Mouse (Mus musculus) G1E (cell line): ENCODE data around the gene Fcmr.

Experiments
- CTCF ChIP-seq: IDR thresholded peaks from 2 replicates; pipeline ENCODE4 v1.5.1; 2012; ENCODE audit warnings: low read depth, low read length, inconsistent platforms, mixed read lengths
- GATA1 ChIP-seq: IDR thresholded peaks from 2 replicates; pipeline ENCODE4 v1.6.1; 2012; ENCODE audit warnings: borderline replicate concordance, low read length, inconsistent platforms, mixed read lengths
- POLR2AphosphoS5 ChIP-seq: IDR thresholded peaks from 2 replicates; pipeline ENCODE4 v1.6.1; 2012; ENCODE audit warnings: low read depth, low read length, inconsistent platforms; ENCODE audit not compliant: insufficient replicate concordance
- TAL1 ChIP-seq: conservative IDR thresholded peaks from 2 replicates; pipeline ENCODE4 v1.6.1; 2012; ENCODE audit warnings: low read depth, low read length, inconsistent platforms, mixed read lengths

DNA sequence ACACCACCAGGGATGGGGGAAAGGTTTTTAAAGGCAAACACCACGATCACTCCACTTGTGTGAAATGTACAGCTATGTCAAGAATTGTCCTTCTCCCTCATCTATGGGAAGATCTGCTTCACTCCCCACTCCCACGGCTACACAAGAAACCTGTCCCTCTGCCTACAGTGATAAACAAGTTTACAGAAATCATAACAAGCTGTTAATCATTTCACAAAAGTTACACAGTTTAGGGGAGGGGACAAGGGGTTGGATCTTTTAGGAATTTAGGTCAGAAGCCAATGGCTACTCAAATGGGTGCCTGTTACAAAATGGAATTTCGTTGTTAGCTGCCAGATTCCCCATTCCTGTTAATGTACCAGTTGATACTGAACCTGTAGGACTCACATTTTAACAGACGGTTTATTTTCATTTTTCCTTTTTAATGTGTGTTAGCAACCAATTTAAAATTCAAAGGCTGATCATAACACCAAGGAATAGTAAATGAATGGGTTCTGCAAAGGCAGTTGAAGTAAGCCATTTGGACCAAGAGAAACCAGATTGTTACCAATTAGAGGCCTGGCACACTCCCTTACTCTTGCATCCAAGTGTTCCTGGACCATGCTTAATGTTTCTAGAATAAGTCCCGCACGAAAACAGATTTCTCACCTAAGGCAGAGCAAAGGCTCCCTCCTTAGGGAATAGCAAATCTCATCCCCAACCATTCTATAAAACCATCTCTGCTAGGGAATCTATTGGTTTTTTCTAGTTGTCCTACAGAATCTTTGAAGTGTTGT lies 30.1 kb upstream of the Fcmr start:
- TF ChIP-seq GATA1 (no peak), TAL1 (no peak), CTCF (no peak), POLR2AphosphoS5 (no peak)
